Mouse (Mus musculus): ENCODE measurements at regions not wholly inside any gene's neighbourhood (a gene's known extent, or its start where the extent isn't known, plus 50 kb on each side); places are given as distances from the start of the nearest gene placed in this dataset.

- 39% methylated on average over 3 of the region's 3 CpGs for whole genome bisulfite sequencing
- Histone ChIP-seq H3K4me2 (ENCODE audit: low read depth, severe bottlenecking) (no peak overlapping the region), H3K4me1 (ENCODE audit: control insufficient read depth, insufficient read depth, low read length) (no peaks in the 10 kb centered on the region), H3K4me3 (ENCODE audit: low read depth, low read length) (no peak overlapping the region), H3K9ac (ENCODE audit: low read length) (no peak overlapping the region), H3K27ac (replicated peaks; ENCODE audit: low read depth, low read length) (no peak overlapping the region), H3K27me3 (ENCODE audit: control insufficient read depth, insufficient read depth, low read length) (no peaks in the 10 kb centered on the region), H3K9me3 (ENCODE audit: control insufficient read depth, low read length) (no peaks in the 10 kb centered on the region), H3K36me3 (ENCODE audit: control insufficient read depth, insufficient read depth, low read length) (no peaks in the 10 kb centered on the region)
- DNase-seq (ENCODE audit: low spot score) (peak; percentile 23), ATAC-seq (ENCODE audit: insufficient number of reproducible peaks, low FRiP score, low TSS enrichment, low read depth) (no peak)
Measured at GRCm38 (mm10) chr1:6152436-6152835, 1344.7 kb downstream of the Gm37988 start.

Measured in limb, embryonic 11.5 days (tissue).